Mouse (Mus musculus) neural tube, embryonic 12.5 days (tissue): Measurements from ENCODE around the gene Chid1. TPM values are rescaled to one million over a fixed set of nuclear protein-coding genes. Genes with fewer than 3 reads are reported as not detected.

Experiments
- ATAC-seq: fragments of 200-750 bp; cut with Nextera tagmentation; 2 replicates; pipeline ENCODE4 v1.8.0; 2017; ENCODE audit warnings: low read depth, mild to moderate bottlenecking, moderate TSS enrichment, moderate library complexity; ENCODE audit not compliant: low FRiP score
- H3K27ac ChIP-seq: fragments of 300-500 bp; sonication (generic); 2 replicates; pipeline ENCODE4 v1.5.1; 2016
- H3K27me3 ChIP-seq: fragments of 300-500 bp; sonication (generic); replicated peaks from 2 replicates; pipeline ENCODE4 v1.6.1; 2016; ENCODE audit warnings: mild to moderate bottlenecking
- H3K36me3 ChIP-seq: fragments of 300-500 bp; sonication (generic); 2 replicates; pipeline ENCODE4 v1.6.1; 2016; ENCODE audit warnings: mild to moderate bottlenecking
- H3K4me1 ChIP-seq: fragments of 300-500 bp; sonication (generic); 2 replicates; pipeline ENCODE4 v1.6.1; 2016
- H3K4me2 ChIP-seq: fragments of 300-500 bp; sonication (generic); replicated peaks from 2 replicates; pipeline ENCODE4 v1.6.1; 2016; ENCODE audit warnings: mild to moderate bottlenecking
- H3K4me3 ChIP-seq: fragments of 300-500 bp; sonication (generic); 2 replicates; pipeline ENCODE4 v1.5.1; 2016
- H3K9ac ChIP-seq: fragments of 300-500 bp; sonication (generic); 2 replicates; pipeline ENCODE4 v1.6.1; 2016; ENCODE audit warnings: mild to moderate bottlenecking
- H3K9me3 ChIP-seq: fragments of 300-500 bp; sonication (generic); 2 replicates; pipeline ENCODE4 v1.6.1; 2016; ENCODE audit warnings: mild to moderate bottlenecking
- WGBS: fragments of 180-500 bp; shearing (Covaris S2); methylation state at CpG from one replicate; pipeline ENCODE4 v1.1.7; 2016; 5-methylcytosine and 5-hydroxymethylcytosine counted together
- polyA plus RNA-seq: library from polyadenylated mRNA; unstranded; fragments of >200 nt; fragmentation: Nextera tagmentation; extraction: Ambion mirVana; gene quantifications from 2 replicates; pipeline ENCODE4 v1.2.1, GENCODE M21; 2016

The Chid1 gene
- 31.7 and 33.7 TPM in 2 replicates for polyA plus RNA-seq

GRCm38 (mm10) chr7:141539556-141540311, at the start of gene Chid1:
TSS of gene Chid1 (minus strand) at chr7:141539857.
- peaks cover 17% of the 10 kb centered on the region for H3K4me1 ChIP-seq
- H3K9me3 ChIP-seq, result no peaks in the 10 kb centered on the region
- H3K27me3 ChIP-seq, result no peaks in the 10 kb centered on the region
- H3K36me3 ChIP-seq, result no peaks in the 10 kb centered on the region
- peak within 1 kb of the TSS; percentile 68 for H3K4me2 ChIP-seq
- ATAC-seq, result peak; percentile 97
- 0 out of 2 replicates have a peak within 1 kb of the TSS, but pooled peaks have one; percentile 4 for H3K27ac ChIP-seq
- peak within 1 kb of the TSS; percentile 68 for H3K4me3 ChIP-seq
- WGBS, result 2% methylated on average over 46 of the region's 46 CpGs
- H3K9ac ChIP-seq, result peak within 1 kb of the TSS; percentile 81

- no peaks in the 10 kb centered on the region for H3K9me3 ChIP-seq
- ATAC-seq, result no peak
- WGBS, result 93% methylated on average over 6 of the region's 6 CpGs
Measured at GRCm38 (mm10) chr7:141588890-141589289, 49.2 kb upstream of the Chid1 start.

GRCm38 (mm10) chr7:141585881-141586280, 46.2 kb upstream of the Chid1 start:
- no peaks in the 10 kb centered on the region for H3K9me3 ChIP-seq
- no peak overlapping the region for H3K4me2 ChIP-seq
- 89% methylated on average over 1 of the region's 1 CpGs for WGBS
- no peak overlapping the region for H3K4me3 ChIP-seq
- no peaks in the 10 kb centered on the region for H3K4me1 ChIP-seq
- ATAC-seq, result no peak
- H3K9ac ChIP-seq, result no peak overlapping the region
- H3K27ac ChIP-seq, result no peak overlapping the region
- peaks cover 21% of the 10 kb centered on the region for H3K36me3 ChIP-seq
- H3K27me3 ChIP-seq, result no peaks in the 10 kb centered on the region

More at GRCm38 (mm10) chr7:141588890-141589289, 49.2 kb upstream of the Chid1 start:
- Histone ChIP-seq H3K36me3 (peaks cover 31% of the 10 kb centered on the region), H3K9ac (no peak overlapping the region), H3K4me1 (no peaks in the 10 kb centered on the region), H3K27me3 (no peaks in the 10 kb centered on the region), H3K4me2 (no peak overlapping the region), H3K4me3 (no peak overlapping the region), H3K27ac (no peak overlapping the region)

GRCm38 (mm10) chr7:141585288-141585687, 45.6 kb upstream of the Chid1 start:
- Histone ChIP-seq H3K4me1 (no peaks in the 10 kb centered on the region), H3K9me3 (no peaks in the 10 kb centered on the region), H3K27ac (no peak overlapping the region), H3K36me3 (peaks cover 15% of the 10 kb centered on the region), H3K27me3 (no peaks in the 10 kb centered on the region), H3K4me3 (no peak overlapping the region), H3K4me2 (no peak overlapping the region), H3K9ac (no peak overlapping the region)
- no peak for ATAC-seq
- 92% methylated on average over 4 of the region's 4 CpGs for WGBS

DNA sequence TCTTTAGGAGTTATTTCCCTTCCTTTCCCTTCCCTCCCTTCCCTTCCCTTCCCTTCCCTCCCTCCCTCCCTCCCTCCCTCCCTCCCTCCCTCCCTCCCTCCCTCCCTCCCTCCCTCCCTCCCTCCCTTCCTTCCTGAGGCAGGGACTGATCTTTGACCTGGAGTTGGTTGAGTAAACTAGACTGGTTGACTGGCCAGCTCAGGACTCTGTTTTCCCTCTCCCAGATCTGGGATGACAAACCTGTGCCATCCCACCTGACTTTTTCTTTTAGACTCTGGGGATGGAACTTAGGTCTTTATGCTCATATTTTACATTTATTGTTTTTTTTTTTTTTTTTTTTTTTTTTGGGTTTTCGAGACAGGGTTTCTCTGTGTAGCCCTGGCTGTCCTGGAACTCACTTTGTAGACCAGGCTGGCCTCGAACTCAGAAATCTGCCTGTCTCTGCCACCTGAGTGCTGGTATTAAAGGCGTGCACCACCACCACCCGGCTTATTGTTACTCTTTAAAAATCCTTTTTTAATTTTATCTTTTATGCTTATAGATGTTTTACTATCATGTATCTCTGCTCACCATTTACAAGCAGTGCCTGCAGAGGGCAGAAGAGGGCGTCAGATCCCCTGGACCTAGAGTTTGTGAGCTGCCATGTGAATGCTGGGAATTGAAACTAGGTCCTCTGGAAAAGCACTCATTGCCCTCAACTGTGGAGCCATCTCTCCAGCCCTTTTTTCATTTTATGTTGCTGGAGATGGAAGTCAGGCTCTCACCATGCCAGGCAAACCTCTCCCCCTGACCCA, 44.6 kb upstream of the Chid1 start:
- Histone ChIP-seq H3K4me3 (no peak overlapping the region), H3K27ac (no peak overlapping the region)
- 92% methylated on average over 4 of the region's 5 CpGs for WGBS

DNA sequence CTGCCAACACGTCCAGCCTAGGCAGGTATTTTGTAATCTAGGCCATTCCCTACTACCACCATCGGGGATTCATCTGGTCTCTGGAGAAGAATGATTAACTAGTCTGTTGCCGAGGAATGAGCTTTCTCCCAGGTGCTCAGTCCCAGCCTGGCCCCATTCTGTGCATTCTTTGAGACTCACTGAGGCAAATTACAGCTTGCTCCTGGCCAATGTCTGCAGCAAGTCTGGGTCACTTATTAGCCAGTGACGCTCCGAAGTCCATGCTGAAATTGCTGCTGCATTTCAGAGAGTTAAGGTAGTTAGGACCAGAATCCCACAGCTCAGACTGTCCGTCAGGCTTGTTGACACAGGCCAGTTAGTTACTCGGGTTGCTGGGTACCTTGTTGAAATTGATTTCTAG, 41.7 kb upstream of the Chid1 start:
- Histone ChIP-seq H3K4me2 (no peak overlapping the region), H3K27ac (no peak overlapping the region), H3K9ac (no peak overlapping the region), H3K4me1 (no peaks in the 10 kb centered on the region), H3K27me3 (no peaks in the 10 kb centered on the region), H3K9me3 (no peaks in the 10 kb centered on the region), H3K4me3 (no peak overlapping the region), H3K36me3 (no peaks in the 10 kb centered on the region)
- WGBS, result 72% methylated on average over 7 of the region's 7 CpGs
- no peak for ATAC-seq

More for the DNA sequence above, 44.6 kb upstream of the Chid1 start:
- H3K9ac ChIP-seq, result no peak overlapping the region
- no peaks in the 10 kb centered on the region for H3K9me3 ChIP-seq
- no peaks in the 10 kb centered on the region for H3K4me1 ChIP-seq
- ATAC-seq, result no peak
- no peak overlapping the region for H3K4me2 ChIP-seq
- H3K27me3 ChIP-seq, result no peaks in the 10 kb centered on the region
- peaks cover 8% of the 10 kb centered on the region for H3K36me3 ChIP-seq

- Histone ChIP-seq H3K27me3 (no peaks in the 10 kb centered on the region), H3K36me3 (no peaks in the 10 kb centered on the region), H3K9me3 (no peaks in the 10 kb centered on the region), H3K4me2 (no peak overlapping the region), H3K27ac (no peak overlapping the region), H3K4me1 (no peaks in the 10 kb centered on the region), H3K4me3 (no peak overlapping the region), H3K9ac (no peak overlapping the region)
- WGBS, result 93% methylated on average over 2 of the region's 2 CpGs
- ATAC-seq, result no peak
Measured at GRCm38 (mm10) chr7:141578943-141579342, 39.3 kb upstream of the Chid1 start.

DNA sequence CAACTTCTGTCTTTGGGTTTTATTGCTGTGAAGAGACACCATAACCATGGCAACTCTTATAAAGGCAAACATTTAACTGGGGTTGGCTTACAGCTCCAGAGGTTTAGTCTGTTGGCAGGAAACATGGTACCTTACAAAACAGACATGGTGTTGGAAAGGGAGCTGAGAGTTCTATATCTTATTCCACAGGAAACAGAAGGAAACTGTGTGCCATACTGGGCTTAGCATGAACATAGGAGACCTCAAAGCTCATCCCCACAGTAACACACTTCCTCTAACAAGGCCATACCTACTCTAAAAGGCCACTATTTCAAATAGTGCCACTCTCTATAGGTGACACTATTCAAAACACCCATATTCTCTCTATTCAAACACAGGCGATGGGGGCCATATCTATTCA, 38.9 kb upstream of the Chid1 start:
- 90% methylated on average over 1 of the region's 1 CpGs for WGBS
- no peak for ATAC-seq
- Histone ChIP-seq H3K4me1 (no peaks in the 10 kb centered on the region), H3K9ac (no peak overlapping the region), H3K36me3 (no peaks in the 10 kb centered on the region), H3K4me2 (no peak overlapping the region), H3K27ac (no peak overlapping the region), H3K9me3 (no peaks in the 10 kb centered on the region), H3K27me3 (no peaks in the 10 kb centered on the region), H3K4me3 (no peak overlapping the region)

GRCm38 (mm10) chr7:141577801-141578200, 38.1 kb upstream of the Chid1 start:
- Histone ChIP-seq H3K4me1 (no peaks in the 10 kb centered on the region), H3K9ac (no peak overlapping the region), H3K27ac (no peak overlapping the region), H3K4me2 (no peak overlapping the region), H3K27me3 (no peaks in the 10 kb centered on the region), H3K36me3 (no peaks in the 10 kb centered on the region), H3K9me3 (no peaks in the 10 kb centered on the region), H3K4me3 (no peak overlapping the region)
- WGBS, result 89% methylated on average over 3 of the region's 3 CpGs
- no peak for ATAC-seq

DNA sequence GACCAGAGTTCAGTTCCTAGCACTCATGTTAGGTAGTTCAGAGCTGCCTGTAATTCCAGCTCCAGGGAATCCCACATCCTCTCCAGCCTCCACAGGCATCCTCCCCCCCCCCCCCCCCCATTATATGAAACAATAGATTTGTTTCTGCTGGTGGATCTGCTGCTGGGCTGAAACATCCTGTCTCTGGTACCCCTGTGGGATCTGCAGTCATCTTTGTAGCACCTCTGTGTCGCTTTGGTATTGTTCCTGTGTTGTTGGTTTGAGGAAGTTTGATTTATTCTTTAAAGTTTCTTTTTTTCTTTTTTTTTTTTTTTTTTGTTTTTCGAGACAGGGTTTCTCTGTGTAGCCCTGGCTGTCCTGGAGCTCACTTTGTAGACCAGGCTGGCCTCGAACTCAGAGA, 35.8 kb upstream of the Chid1 start:
- Histone ChIP-seq H3K4me2 (no peak overlapping the region), H3K9ac (no peak overlapping the region), H3K4me1 (no peaks in the 10 kb centered on the region), H3K27me3 (no peaks in the 10 kb centered on the region), H3K9me3 (no peaks in the 10 kb centered on the region), H3K36me3 (no peaks in the 10 kb centered on the region), H3K4me3 (no peak overlapping the region), H3K27ac (no peak overlapping the region)
- ATAC-seq, result no peak
- 91% methylated on average over 3 of the region's 3 CpGs for WGBS

- H3K4me1 ChIP-seq, result no peaks in the 10 kb centered on the region
- no peak for ATAC-seq
- no peaks in the 10 kb centered on the region for H3K27me3 ChIP-seq
- H3K9me3 ChIP-seq, result no peaks in the 10 kb centered on the region
- no peak overlapping the region for H3K4me2 ChIP-seq
- WGBS, result 90% methylated on average over 3 of the region's 3 CpGs
- no peak overlapping the region for H3K4me3 ChIP-seq
- H3K27ac ChIP-seq, result no peak overlapping the region
- H3K9ac ChIP-seq, result no peak overlapping the region
- no peaks in the 10 kb centered on the region for H3K36me3 ChIP-seq
Measured at GRCm38 (mm10) chr7:141574041-141574440, 34.4 kb upstream of the Chid1 start.

GRCm38 (mm10) chr7:141570625-141571295, 31.1 kb upstream of the Chid1 start:
- no peak for ATAC-seq
- no peak overlapping the region for H3K27ac ChIP-seq
- no peaks in the 10 kb centered on the region for H3K27me3 ChIP-seq
- no peaks in the 10 kb centered on the region for H3K9me3 ChIP-seq
- 75% methylated on average over 4 of the region's 4 CpGs for WGBS
- no peaks in the 10 kb centered on the region; the same call in 1 of the 2 replicates for H3K4me1 ChIP-seq
- H3K36me3 ChIP-seq, result no peaks in the 10 kb centered on the region
- no peak overlapping the region for H3K4me3 ChIP-seq
- no peak overlapping the region for H3K9ac ChIP-seq
- no peak overlapping the region for H3K4me2 ChIP-seq
